Mouse (Mus musculus) heart, postnatal 36 days (tissue): ENCODE results near the gene Med12l. TPM values are rescaled to one million over a fixed set of nuclear protein-coding genes. Genes with fewer than 3 reads are reported as not detected.
A peak's percentile ranks its signal among the peaks of the same experiment; 100 is the strongest.
"Not testable (repeated sequence)": the region's sequence is repeated elsewhere in the genome, so short reads cannot be mapped to it uniquely, and the experiment has no call there.

Experiments used
- DNase-seq, 2 experiments: peaks; one replicate each; pipeline ENCODE4 v3.0.0; 2021 to 2022
- intact Hi-C: fragments of 180-260 bp; cut with DNase I; formaldehyde crosslinking; loops from one replicate; pipeline ENCODE4 v1.15.1; 2025
- total RNA-seq, 2 experiments: library from RNA; stranded (reverse); gene quantifications; 2 replicates each; pipeline ENCODE4 v1.2.3; 2021

Gene Med12l
- total RNA-seq, 2 experiments from 2014 or later, result 6.2 to 6.6 TPM

- intact Hi-C loops, result no loop called here
- no peak for DNase-seq
Measured at GRCm38 (mm10) chr3:59021236-59021635, 15.6 kb downstream of the Med12l start.

- DNase-seq, result no peak
- intact Hi-C loops, result no loop called here
Measured at GRCm38 (mm10) chr3:59022251-59022650, 16.6 kb downstream of the Med12l start.

GRCm38 (mm10) chr3:59022971-59023370 lies 17.3 kb downstream of the Med12l start:
- DNase-seq, result no peak
- intact Hi-C loops, result no loop called here

- intact Hi-C loops, result no loop called here
- peak in 1 of 2 experiments; percentile 4 for DNase-seq
Measured at GRCm38 (mm10) chr3:59024531-59025192, 19.0 kb downstream of the Med12l start.

- intact Hi-C loops, result no loop called here
Measured at GRCm38 (mm10) chr3:59025193-59025535, 19.5 kb downstream of the Med12l start.

GRCm38 (mm10) chr3:59028696-59029095 lies 23.1 kb downstream of the Med12l start:
- intact Hi-C loops, result no loop called here
- no peak for DNase-seq

More at GRCm38 (mm10) chr3:59025193-59025535, 19.5 kb downstream of the Med12l start:
- DNase-seq, result no peak

- intact Hi-C loops, result no loop called here
- no peak for DNase-seq
Measured at GRCm38 (mm10) chr3:59030986-59031385, 25.4 kb downstream of the Med12l start.

GRCm38 (mm10) chr3:59041487-59041886 lies 35.9 kb downstream of the Med12l start:
- intact Hi-C loops, result no loop called here

GRCm38 (mm10) chr3:59054834-59055535 lies 49.4 kb downstream of the Med12l start:
- no peak for DNase-seq
- intact Hi-C loops, result loop anchor here (5.0 kb wide), 1 partner anchor 218 kb away; no protein-coding TSS in a partner anchor

More at GRCm38 (mm10) chr3:59041487-59041886, 35.9 kb downstream of the Med12l start:
- no peak for DNase-seq

GRCm38 (mm10) chr3:59059022-59059541 lies 53.5 kb downstream of the Med12l start:
- intact Hi-C loops, result loop anchor here (1.0 to 5.0 kb wide), 3 partner anchors 76 to 404 kb away; no protein-coding TSS in a partner anchor

GRCm38 (mm10) chr3:59060131-59060530 lies 54.5 kb downstream of the Med12l start:
- intact Hi-C loops, result no loop called here
- no peak for DNase-seq

More at GRCm38 (mm10) chr3:59059022-59059541, 53.5 kb downstream of the Med12l start:
- peak; percentile 43 to 58 for DNase-seq

GRCm38 (mm10) chr3:59062141-59062540 lies 56.5 kb downstream of the Med12l start:
- intact Hi-C loops, result no loop called here
- DNase-seq, result no peak

- intact Hi-C loops, result no loop called here
- DNase-seq, result no peak
Measured at GRCm38 (mm10) chr3:59063431-59063830, 57.8 kb downstream of the Med12l start.

- DNase-seq, result no peak
- intact Hi-C loops, result no loop called here
Measured at GRCm38 (mm10) chr3:59065937-59066336, 60.3 kb downstream of the Med12l start.

GRCm38 (mm10) chr3:59066558-59067294 lies 61.1 kb downstream of the Med12l start:
- intact Hi-C loops, result no loop called here

GRCm38 (mm10) chr3:59069071-59069470 lies 63.4 kb downstream of the Med12l start:
- intact Hi-C loops, DNase-seq: not testable (repeated sequence)

More at GRCm38 (mm10) chr3:59066558-59067294, 61.1 kb downstream of the Med12l start:
- no peak for DNase-seq

- intact Hi-C loops, result no loop called here
- DNase-seq, result no peak
Measured at GRCm38 (mm10) chr3:59077278-59077677, 71.7 kb downstream of the Med12l start.

- intact Hi-C loops, result loop anchor here (1.0 kb wide), 1 partner anchor 129 kb away; no protein-coding TSS in a partner anchor
- no peak for DNase-seq
Measured at GRCm38 (mm10) chr3:59078585-59078984, 73.0 kb downstream of the Med12l start.

- intact Hi-C loops, result no loop called here
- peak; percentile 26 to 38 for DNase-seq
Measured at GRCm38 (mm10) chr3:59079327-59079726, 73.7 kb downstream of the Med12l start.

- no peak for DNase-seq
- intact Hi-C loops, result no loop called here
Measured at GRCm38 (mm10) chr3:59080293-59080916, 74.8 kb downstream of the Med12l start.
